Mouse (Mus musculus): ENCODE measurements at regions not wholly inside any gene's neighbourhood (a gene's known extent, or its start where the extent isn't known, plus 50 kb on each side); places are given as distances from the start of the nearest gene placed in this dataset.

GRCm38 (mm10) chr2:38439973-38440372 lies 71.5 kb upstream of the Nek6 start:
- 0 out of 2 replicates have a peak, but pooled peaks cover 4% of the 10 kb centered on the region for H3K9me3 ChIP-seq
- TF ChIP-seq FLI1 (IDR thresholded peaks at IDR 0.05; ENCODE audit: low read length): no peak
- no peak for TF ChIP-seq GATA1 (IDR thresholded peaks at IDR 0.05; ENCODE audit: borderline replicate concordance, low read length)
- H3K36me3 ChIP-seq (replicated peaks; ENCODE audit: low read length): no peaks in the 10 kb centered on the region
- no peaks in the 10 kb centered on the region for H3K4me1 ChIP-seq
- no peak overlapping the region for H3K4me3 ChIP-seq (replicated peaks)
- H3K27me3 ChIP-seq (replicated peaks): peaks cover 10% of the 10 kb centered on the region

- TF ChIP-seq GATA1 (IDR thresholded peaks at IDR 0.05; ENCODE audit: borderline replicate concordance, low read length) (no peak), FLI1 (IDR thresholded peaks at IDR 0.05; ENCODE audit: low read length) (no peak)
- no peak overlapping the region for H3K4me3 ChIP-seq (replicated peaks)
- no peaks in the 10 kb centered on the region for H3K4me1 ChIP-seq
- H3K27me3 ChIP-seq (replicated peaks): peaks cover 14% of the 10 kb centered on the region
- no peaks in the 10 kb centered on the region for H3K36me3 ChIP-seq (replicated peaks; ENCODE audit: low read length)
- H3K9me3 ChIP-seq: peaks cover 4% of the 10 kb centered on the region; the same call in 1 of the 2 replicates
These were observed 62.4 kb upstream of the Nek6 start for GRCm38 (mm10) chr2:38449092-38449491.

- H3K27me3 ChIP-seq (replicated peaks): peaks cover 24% of the 10 kb centered on the region
- H3K4me3 ChIP-seq (replicated peaks): no peak overlapping the region
- peaks cover 13% of the 10 kb centered on the region for H3K4me1 ChIP-seq
- no peaks in the 10 kb centered on the region for H3K9me3 ChIP-seq
- no peak for TF ChIP-seq FLI1 (IDR thresholded peaks at IDR 0.05; ENCODE audit: low read length)
- TF ChIP-seq GATA1 (IDR thresholded peaks at IDR 0.05; ENCODE audit: borderline replicate concordance, low read length): no peak
- no peaks in the 10 kb centered on the region for H3K36me3 ChIP-seq (replicated peaks; ENCODE audit: low read length)
These were observed 54.9 kb upstream of the Nek6 start for GRCm38 (mm10) chr2:38456571-38456970.

- peaks cover 47% of the 10 kb centered on the region for H3K27me3 ChIP-seq (replicated peaks)
- peaks cover 13% of the 10 kb centered on the region for H3K4me1 ChIP-seq
- no peak for TF ChIP-seq GATA1 (IDR thresholded peaks at IDR 0.05; ENCODE audit: borderline replicate concordance, low read length)
- no peak for TF ChIP-seq FLI1 (IDR thresholded peaks at IDR 0.05; ENCODE audit: low read length)
- H3K4me3 ChIP-seq (replicated peaks): no peak overlapping the region
- H3K36me3 ChIP-seq (replicated peaks; ENCODE audit: low read length): no peaks in the 10 kb centered on the region
- no peaks in the 10 kb centered on the region for H3K9me3 ChIP-seq
These were observed 51.1 kb upstream of the Nek6 start for GRCm38 (mm10) chr2:38460367-38460766.

GRCm38 (mm10) chr2:38460825-38461540 lies 50.5 kb upstream of the Nek6 start:
- no peaks in the 10 kb centered on the region for H3K36me3 ChIP-seq (replicated peaks; ENCODE audit: low read length)
- H3K4me3 ChIP-seq (replicated peaks): no peak overlapping the region
- TF ChIP-seq GATA1 (IDR thresholded peaks at IDR 0.05; ENCODE audit: borderline replicate concordance, low read length) (no peak), FLI1 (IDR thresholded peaks at IDR 0.05; ENCODE audit: low read length) (no peak)
- peaks cover 53% of the 10 kb centered on the region for H3K27me3 ChIP-seq (replicated peaks)
- peaks cover 13% of the 10 kb centered on the region for H3K4me1 ChIP-seq
- no peaks in the 10 kb centered on the region for H3K9me3 ChIP-seq

Data from megakaryocyte, embryonic 14.5 days (primary cell).